In the genomic region with DNA sequence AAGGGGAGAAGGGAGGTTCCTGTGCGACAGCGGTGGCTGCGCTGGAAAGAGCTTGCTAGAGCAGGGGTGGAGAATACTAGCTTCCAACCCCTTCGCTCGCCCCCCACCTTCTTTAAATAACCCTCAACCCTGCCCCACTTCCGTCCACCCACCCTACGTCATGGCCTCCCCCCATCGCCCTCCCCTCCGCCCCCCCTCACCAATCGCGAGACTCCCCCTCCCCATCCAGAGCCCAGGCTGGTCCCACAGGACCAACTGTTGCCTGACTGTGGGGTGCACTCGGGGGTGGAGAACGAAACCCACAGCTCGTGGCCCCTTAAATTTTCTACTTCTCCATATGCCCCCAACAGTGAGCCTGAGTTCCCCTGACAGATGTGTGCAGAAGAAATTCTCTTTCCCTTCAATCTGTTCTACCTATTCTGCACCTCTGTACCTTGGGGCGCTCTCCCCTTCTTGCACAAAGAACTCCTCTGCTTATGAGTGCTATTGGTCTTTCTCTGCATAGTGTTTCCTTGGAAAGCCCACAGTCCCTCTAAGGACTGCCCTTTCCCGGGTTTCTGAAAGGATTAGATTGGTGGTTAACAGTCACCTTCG, we compare ENCODE assay signal across 8 mouse cellular contexts. TPM values are rescaled to one million over a fixed set of nuclear protein-coding genes. Genes with fewer than 3 reads are reported as not detected.
A peak's percentile ranks its signal among the peaks of the same experiment; 100 is the strongest.
DNase-seq lines count a peak whose midpoint lies in the region; ATAC-seq and TF ChIP-seq lines count a peak whose summit lies in the region.

A gene (minus strand): TSS at position 544 of the 594 bp plus-strand sequence.

- 35% methylated on average over 13 of the region's 17 CpGs for WGBS in kidney, postnatal 0 days
- 25% methylated on average over 12 of the region's 17 CpGs for WGBS in forebrain, embryonic 12.5 days

- intact Hi-C loops in left cerebral cortex, postnatal 10 days (cut with DNase I), result no loop called here

- no peaks in the 10 kb centered on the region for H3K27me3 ChIP-seq in kidney, postnatal 0 days (ENCODE audit: insufficient read depth, low read length)
- H3K27me3 ChIP-seq in forebrain, embryonic 12.5 days, result no peaks in the 10 kb centered on the region
- peaks cover 4% of the 10 kb centered on the region for H3K27me3 ChIP-seq in myocyte (ENCODE audit: control insufficient read depth, insufficient read depth, insufficient read length)

- peak within 1 kb of the TSS; percentile 64 for H3K9ac ChIP-seq in kidney, postnatal 0 days (ENCODE audit: low read depth, low read length)
- H3K9ac ChIP-seq in forebrain, embryonic 12.5 days, result peak within 1 kb of the TSS; percentile 65

- no peaks in the 10 kb centered on the region for H3K79me2 ChIP-seq in myocyte (ENCODE audit: control insufficient read depth, insufficient read depth)

- no peaks in the 10 kb centered on the region for H3K4me1 ChIP-seq in kidney, postnatal 0 days (replicated peaks; ENCODE audit: insufficient read depth, low read length)
- no peaks in the 10 kb centered on the region for H3K4me1 ChIP-seq in forebrain, embryonic 12.5 days

- no peak for TF ChIP-seq CTCF in kidney, postnatal 0 days (IDR thresholded peaks at IDR 0.05; ENCODE audit: low read depth)

- no peak within 1 kb of the TSS for H3ac ChIP-seq in myocyte (ENCODE audit: control insufficient read depth, insufficient read length)

- H3K4me3 ChIP-seq in kidney, postnatal 0 days (replicated peaks; ENCODE audit: low read depth, low read length), result peak within 1 kb of the TSS; percentile 59
- peak within 1 kb of the TSS; percentile 57 for H3K4me3 ChIP-seq in forebrain, embryonic 12.5 days (replicated peaks)
- no peak within 1 kb of the TSS for H3K4me3 ChIP-seq in myocyte

- H3K36me3 ChIP-seq in kidney, postnatal 0 days (ENCODE audit: insufficient read depth, low read length), result no peaks in the 10 kb centered on the region
- H3K36me3 ChIP-seq in forebrain, embryonic 12.5 days (replicated peaks), result no peaks in the 10 kb centered on the region
- no peaks in the 10 kb centered on the region for H3K36me3 ChIP-seq in myocyte (ENCODE audit: control insufficient read depth, insufficient read depth)

- DNase-seq in kidney, postnatal 0 days (ENCODE audit: low spot score), result peak; percentile 20
- DNase-seq in kidney, adult 18-20 months, result no peak
- DNase-seq in adrenal gland, postnatal 10 days, result peak; percentile 12
- peak in 1 of 2 experiments; percentile 27 for DNase-seq in left cerebral cortex, postnatal 10 days (ENCODE audit: extremely low spot score in 1 of 2, low spot score in 2 of 2)
- DNase-seq in ovary, adult 18-20 months (ENCODE audit: low spot score), result no peak
- no peak for DNase-seq in urinary bladder, postnatal 25 days (ENCODE audit: low spot score)

- peak within 1 kb of the TSS; percentile 69 for H3K4me2 ChIP-seq in kidney, postnatal 0 days (ENCODE audit: low read length)
- H3K4me2 ChIP-seq in forebrain, embryonic 12.5 days, result peak within 1 kb of the TSS; percentile 58
- H3K4me2 ChIP-seq in myocyte (ENCODE audit: low read depth), result peak within 1 kb of the TSS; percentile 34

- TF ChIP-seq POLR2A in myocyte (IDR thresholded peaks at IDR 0.05; ENCODE audit: insufficient read length, low read depth), result no peak

- H3K9me3 ChIP-seq in kidney, postnatal 0 days (replicated peaks; ENCODE audit: low read length), result no peaks in the 10 kb centered on the region
- no peaks in the 10 kb centered on the region for H3K9me3 ChIP-seq in forebrain, embryonic 12.5 days

- 0 out of 2 replicates have a peak, but pooled peaks have one; percentile 10 for ATAC-seq in kidney, postnatal 0 days (replicated peaks; ENCODE audit: low FRiP score, low read depth)
- ATAC-seq in forebrain, embryonic 12.5 days (ENCODE audit: low FRiP score), result peak; percentile 84

- 0 out of 2 replicates have a peak within 1 kb of the TSS, but pooled peaks have one; percentile 47 for H3K27ac ChIP-seq in kidney, postnatal 0 days
- H3K27ac ChIP-seq in forebrain, embryonic 12.5 days, result peak within 1 kb of the TSS; percentile 69; the same call in 1 of the 2 replicates

TF ChIP-seq in myocyte, 11 proteins besides CTCF, POLR2A, EP300 and RAD21:
- TF ChIP-seq MYOG (IDR thresholded peaks at IDR 0.05; ENCODE audit: control insufficient read depth in 1 of 3, insufficient read depth in 1 of 3, insufficient read length in 2 of 3, low read depth in 2 of 3) (no peak), MYOD1 (IDR thresholded peaks at IDR 0.05; ENCODE audit: control insufficient read depth in 1 of 3, insufficient read length in 2 of 3, low read depth in 2 of 3) (no peak), TCF12 (IDR thresholded peaks at IDR 0.05; ENCODE audit: insufficient read depth, poor library complexity, severe bottlenecking) (no peak), SRF (IDR thresholded peaks at IDR 0.05; ENCODE audit: control insufficient read depth, insufficient read length, low read depth) (no peak), E2F4 (IDR thresholded peaks at IDR 0.05; ENCODE audit: insufficient read depth) (no peak), MAX (IDR thresholded peaks at IDR 0.05; ENCODE audit: low read depth) (no peak), TCF3 (IDR thresholded peaks at IDR 0.05; ENCODE audit: insufficient read length, low read depth) (no peak), CEBPB (IDR thresholded peaks at IDR 0.05; ENCODE audit: insufficient read depth, poor library complexity, severe bottlenecking) (no peak), USF1 (IDR thresholded peaks at IDR 0.05; ENCODE audit: low read depth) (no peak), POLR2AphosphoS2 (IDR thresholded peaks at IDR 0.05; ENCODE audit: insufficient read length, low read depth) (no peak), REST (IDR thresholded peaks at IDR 0.05; ENCODE audit: insufficient read depth, insufficient read length) (no peak)
TF ChIP-seq in myocyte: peak in this region for 0.

RNA-seq across cellular contexts. Expression of the gene that starts here (rescaled TPM):
- 17.3 and 18.1 TPM in 2 replicates for polyA plus RNA-seq in kidney, postnatal 0 days (2015; fragmentation: Nextera tagmentation; extraction: Ambion mirVana)
- total RNA-seq in adrenal gland, postnatal 10 days (2021), result 10 to 100 TPM; 21.7 to 24.3 TPM
- polyA plus RNA-seq in forebrain, embryonic 12.5 days (2016; fragmentation: Nextera tagmentation; extraction: Ambion mirVana), result 25.9 and 28.0 TPM in 2 replicates
- 10 to 100 TPM; 44.7 to 48.7 TPM for total RNA-seq in left cerebral cortex, postnatal 10 days (2021)
- polyA plus RNA-seq in myocyte (2012; fragmentation: generic; extraction: Trizol), result not detected

Comparison
In these comparisons a context has a peak if more than half of its experiments do, and no peak if none do; other contexts are left out.
1. RNA of the gene that starts here (polyA plus RNA-seq): 25.9 to 28.0 TPM in forebrain, embryonic 12.5 days and 17.3 to 18.1 TPM in kidney, postnatal 0 days; not detected in myocyte (single experiment); every median in the first group is over 10 times any median in the second.
2. DNase-seq: peak in kidney, postnatal 0 days (single experiment) and adrenal gland, postnatal 10 days (single experiment); none in kidney, adult 18-20 months (single experiment), ovary, adult 18-20 months (single experiment) and urinary bladder, postnatal 25 days (single experiment).
3. Peak in every context shown above with its lines, with median percentiles within 50 percentile points of each other: H3K4me2 ChIP-seq.